Mouse (Mus musculus): ENCODE measurements around the gene Carmil1. TPM values are rescaled to one million over a fixed set of nuclear protein-coding genes. Genes with fewer than 3 reads are reported as not detected.

Gene Carmil1
- total RNA-seq, 2 experiments from 2014 or later = 53.4 to 62.3 TPM

Other genes starting within 250 kb of the Carmil1 start
- 1 to 10 TPM; 2.2 to 3.3 TPM for gene Cmah, start 46.6 kb upstream of the Carmil1 start, total RNA-seq (2021)

All from adrenal gland, postnatal 4 days (tissue).